Mouse (Mus musculus) megakaryocyte, embryonic 14.5 days (primary cell): ENCODE measurements around the gene Mrpl24.

Source experiments
- FLI1 ChIP-seq: IDR thresholded peaks from 2 replicates; pipeline ENCODE4 v1.6.1; 2012; ENCODE audit warnings: low read length, inconsistent platforms, mixed read lengths
- GATA1 ChIP-seq: IDR thresholded peaks from 3 replicates; pipeline ENCODE4 v1.6.1; 2012; ENCODE audit warnings: mixed read lengths, low read length, inconsistent platforms, borderline replicate concordance

GRCm38 (mm10) chr3:87927452-87927851 lies 8.1 kb downstream of the Mrpl24 start:
- TF ChIP-seq GATA1 (no peak), FLI1 (no peak)
